Mouse (Mus musculus) macrophage (primary cell): ENCODE data around the gene Arpp19. TPM values are rescaled to one million over a fixed set of nuclear protein-coding genes. Genes with fewer than 3 reads are reported as not detected.

Experiments used
- H3K27ac ChIP-seq: fragments of 350-480 bp; formaldehyde crosslinking; 2 replicates; pipeline ENCODE4 v1.9.0; 2021
- H3K36me3 ChIP-seq: fragments of 350-480 bp; formaldehyde crosslinking; 2 replicates; pipeline ENCODE4 v1.9.0; 2021; ENCODE audit errors: inconsistent target
- H3K4me3 ChIP-seq: fragments of 350-480 bp; formaldehyde crosslinking; 2 replicates; pipeline ENCODE4 v1.9.0; 2021; ENCODE audit errors: inconsistent target
- H3K79me2 ChIP-seq: fragments of 350-480 bp; formaldehyde crosslinking; 2 replicates; pipeline ENCODE4 v1.9.0; 2021; ENCODE audit errors: inconsistent target
- WGBS: methylation state at CpG from one replicate; pipeline ENCODE4 v1.1.7; 2026; ENCODE audit warnings: inconsistent platforms; ENCODE audit not compliant: missing documents; 5-methylcytosine and 5-hydroxymethylcytosine counted together
- polyA plus RNA-seq: library from polyadenylated mRNA; stranded (reverse); fragments of 250-400 nt; gene quantifications from 3 replicates; pipeline ENCODE4 v1.2.4, GENCODE M21; 2018; ENCODE audit warnings: inconsistent platforms

Gene Arpp19
- polyA plus RNA-seq, 1 experiment from 2014 or later: 94.3 TPM

DNA sequence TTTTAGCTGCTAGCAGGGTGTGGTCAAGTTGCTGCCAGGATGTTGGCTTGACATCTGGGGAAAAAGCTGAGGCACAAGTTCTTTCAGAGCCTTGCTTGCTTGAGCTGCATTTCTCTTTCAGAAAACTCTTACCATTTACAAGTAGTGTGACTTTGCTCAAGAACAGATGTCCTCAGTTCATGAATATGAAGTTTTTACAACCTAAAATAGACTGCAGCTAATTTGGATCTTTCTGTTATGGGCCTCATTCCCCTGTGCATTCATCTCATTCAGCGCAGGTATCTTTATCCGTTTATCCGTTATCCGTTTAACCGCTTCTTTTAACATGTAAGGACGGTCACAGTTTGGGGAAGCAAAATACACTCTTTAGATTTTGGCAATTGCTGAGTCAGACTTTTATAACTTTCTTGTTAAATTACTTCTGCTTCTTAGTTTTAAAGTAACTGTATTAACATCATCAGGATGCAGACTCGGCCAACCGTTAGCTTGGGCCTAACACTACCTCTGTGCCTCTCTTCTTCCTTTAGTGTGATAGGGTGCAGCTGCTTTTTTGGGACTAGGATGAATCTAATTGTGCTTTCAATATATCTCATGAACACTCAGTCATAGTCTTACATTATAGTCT is 62.9 kb downstream of the Arpp19 start:
- 1% methylated on average over 8 of the region's 8 CpGs for WGBS
- no peaks in the 10 kb centered on the region for H3K36me3 ChIP-seq
- peaks cover 95% of the 10 kb centered on the region for H3K79me2 ChIP-seq
- H3K27ac ChIP-seq: peak overlapping the region; percentile 77
- H3K4me3 ChIP-seq: no peak overlapping the region

DNA sequence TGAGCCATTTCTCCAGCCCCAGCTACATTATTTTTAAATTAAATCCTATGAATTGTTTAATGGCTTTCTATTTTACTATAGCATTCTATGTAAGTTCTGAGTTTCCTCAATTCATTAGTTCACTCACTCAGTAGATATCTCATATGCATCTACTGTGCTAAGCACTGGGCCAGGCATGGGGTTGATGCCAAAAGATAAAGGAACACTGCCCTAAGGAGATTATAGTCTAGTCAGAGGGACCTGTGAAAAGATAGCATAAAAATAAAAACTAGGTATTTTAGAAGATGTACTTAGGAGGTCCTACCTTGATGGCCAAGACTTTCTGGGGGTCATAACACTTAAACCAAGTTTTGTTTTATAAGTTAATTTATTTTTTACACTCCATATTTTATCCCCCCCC is 64.7 kb downstream of the Arpp19 start:
- Histone ChIP-seq H3K4me3 (no peak overlapping the region), H3K27ac (no peak overlapping the region), H3K36me3 (no peaks in the 10 kb centered on the region), H3K79me2 (peaks cover 98% of the 10 kb centered on the region)

Other genes starting within 250 kb of the Arpp19 start
- gene Onecut1, start 175.7 kb upstream of the Arpp19 start, polyA plus RNA-seq: not detected in 3 replicates
- gene Fam214a, start 84.7 kb upstream of the Arpp19 start, polyA plus RNA-seq: 2.3 to 14.6 TPM (median 12.4 TPM) in 3 replicates
- 290 to 945 TPM (median 467 TPM) in 3 replicates for gene Myo5a, start 33.4 kb downstream of the Arpp19 start, polyA plus RNA-seq
- gene Myo5c, start 194.4 kb downstream of the Arpp19 start, polyA plus RNA-seq: not detected in 3 replicates